Mouse (Mus musculus): Measurements from ENCODE around the gene Spns1. TPM values are rescaled to one million over a fixed set of nuclear protein-coding genes. Genes with fewer than 3 reads are reported as not detected.
"Not testable (repeated sequence)": the region's sequence is repeated elsewhere in the genome, so short reads cannot be mapped to it uniquely, and the experiment has no call there.

Spns1 gene
- polyA plus RNA-seq, 1 experiment from 2014 or later, result 53.2 TPM

GRCm38 (mm10) chr7:126330693-126331092 lies 46.6 kb downstream of the Spns1 start:
- H3K4me3 ChIP-seq, result no peak overlapping the region
- H3K4me2 ChIP-seq, result no peak overlapping the region
- H3K9ac ChIP-seq, result no peak overlapping the region
- no peaks in the 10 kb centered on the region for H3K27me3 ChIP-seq
- H3K9me3 ChIP-seq, result no peaks in the 10 kb centered on the region
- no peak overlapping the region for H3K27ac ChIP-seq
- no peaks in the 10 kb centered on the region for H3K36me3 ChIP-seq
- WGBS, result 21% methylated on average over 2 of the region's 2 CpGs
- H3K4me1 ChIP-seq, result no peaks in the 10 kb centered on the region
- no peak for ATAC-seq (ENCODE audit: borderline replicate concordance, extremely low read depth, low FRiP score, low TSS enrichment)

GRCm38 (mm10) chr7:126329907-126330645 lies 47.2 kb downstream of the Spns1 start:
- H3K4me2 ChIP-seq, result no peak overlapping the region
- no peaks in the 10 kb centered on the region for H3K36me3 ChIP-seq
- no peak overlapping the region for H3K27ac ChIP-seq
- no peak overlapping the region for H3K4me3 ChIP-seq
- ATAC-seq (ENCODE audit: borderline replicate concordance, extremely low read depth, low FRiP score, low TSS enrichment), result no peak
- no peaks in the 10 kb centered on the region for H3K27me3 ChIP-seq
- no peak overlapping the region for H3K9ac ChIP-seq
- no peaks in the 10 kb centered on the region for H3K9me3 ChIP-seq
- no peaks in the 10 kb centered on the region for H3K4me1 ChIP-seq
- WGBS, result 76% methylated on average over 9 of the region's 9 CpGs

- not testable (repeated sequence) for ATAC-seq (ENCODE audit: borderline replicate concordance, extremely low read depth, low FRiP score, low TSS enrichment); H3K9ac ChIP-seq; H3K4me1 ChIP-seq; H3K27me3 ChIP-seq; H3K27ac ChIP-seq; H3K9me3 ChIP-seq; H3K4me3 ChIP-seq; H3K4me2 ChIP-seq; H3K36me3 ChIP-seq
- WGBS, result 87% methylated on average over 5 of the region's 6 CpGs
Observed at GRCm38 (mm10) chr7:126328848-126329247, 48.4 kb downstream of the Spns1 start.

GRCm38 (mm10) chr7:126325576-126326273 lies 51.5 kb downstream of the Spns1 start:
- not testable (repeated sequence) for H3K4me2 ChIP-seq; H3K27me3 ChIP-seq; H3K4me1 ChIP-seq; H3K4me3 ChIP-seq; H3K36me3 ChIP-seq; H3K9me3 ChIP-seq; H3K9ac ChIP-seq; ATAC-seq (ENCODE audit: borderline replicate concordance, extremely low read depth, low FRiP score, low TSS enrichment); H3K27ac ChIP-seq
- 18% methylated on average over 9 of the region's 9 CpGs for WGBS

- no peaks in the 10 kb centered on the region for H3K9me3 ChIP-seq
- no peak overlapping the region for H3K27ac ChIP-seq
- H3K4me1 ChIP-seq, result no peaks in the 10 kb centered on the region
- no peak for ATAC-seq (ENCODE audit: borderline replicate concordance, extremely low read depth, low FRiP score, low TSS enrichment)
- H3K27me3 ChIP-seq, result no peaks in the 10 kb centered on the region
- no peak overlapping the region for H3K9ac ChIP-seq
- no peaks in the 10 kb centered on the region for H3K36me3 ChIP-seq
- H3K4me2 ChIP-seq, result no peak overlapping the region
- H3K4me3 ChIP-seq, result no peak overlapping the region
- 13% methylated on average over 3 of the region's 3 CpGs for WGBS
Observed at GRCm38 (mm10) chr7:126324791-126325190, 52.5 kb downstream of the Spns1 start.

GRCm38 (mm10) chr7:126323729-126324128 lies 53.5 kb downstream of the Spns1 start:
- Histone ChIP-seq H3K4me1 (no peaks in the 10 kb centered on the region), H3K36me3 (no peaks in the 10 kb centered on the region), H3K9me3 (no peaks in the 10 kb centered on the region), H3K4me2 (no peak overlapping the region), H3K27ac (no peak overlapping the region), H3K4me3 (no peak overlapping the region), H3K9ac (no peak overlapping the region), H3K27me3 (no peaks in the 10 kb centered on the region)
- 8% methylated on average over 11 of the region's 11 CpGs for WGBS
- ATAC-seq (ENCODE audit: borderline replicate concordance, extremely low read depth, low FRiP score, low TSS enrichment), result no peak

Small RNA genes lying within 50 kb of the gene (microRNA-seq; reads per million reads assigned to microRNA genes)
- not detected for gene Mir7058

Other genes starting within 250 kb of the Spns1 start
- gene Xpo6, start 176.9 kb downstream of the Spns1 start, polyA plus RNA-seq (2015; fragmentation: Nextera tagmentation; extraction: Ambion mirVana), result 39.4 and 44.5 TPM in 2 replicates
- gene Sbk1, start 104.8 kb downstream of the Spns1 start, polyA plus RNA-seq (2015; fragmentation: Nextera tagmentation; extraction: Ambion mirVana), result 28.7 and 32.3 TPM in 2 replicates
- 2.4 and 9.0 TPM in 2 replicates for gene Lat, start 7.9 kb downstream of the Spns1 start, polyA plus RNA-seq (2015; fragmentation: Nextera tagmentation; extraction: Ambion mirVana)
- gene Nfatc2ip, start 19.3 kb upstream of the Spns1 start, polyA plus RNA-seq (2015; fragmentation: Nextera tagmentation; extraction: Ambion mirVana), result 3.1 and 3.3 TPM in 2 replicates
- gene Cd19, start 37.4 kb upstream of the Spns1 start, polyA plus RNA-seq (2015; fragmentation: Nextera tagmentation; extraction: Ambion mirVana), result not detected in 2 replicates
- 35.4 and 37.6 TPM in 2 replicates for gene Rabep2, start 51.3 kb upstream of the Spns1 start, polyA plus RNA-seq (2015; fragmentation: Nextera tagmentation; extraction: Ambion mirVana)
- gene Atp2a1, start 85.7 kb upstream of the Spns1 start, polyA plus RNA-seq (2015; fragmentation: Nextera tagmentation; extraction: Ambion mirVana), result 1.3 and 2.8 TPM in 2 replicates
- gene Sh2b1, start 98.0 kb upstream of the Spns1 start, polyA plus RNA-seq (2015; fragmentation: Nextera tagmentation; extraction: Ambion mirVana), result 45.6 and 46.8 TPM in 2 replicates
- 125 and 127 TPM in 2 replicates for gene Tufm, start 109.9 kb upstream of the Spns1 start, polyA plus RNA-seq (2015; fragmentation: Nextera tagmentation; extraction: Ambion mirVana)
- gene Atxn2l, start 126.0 kb upstream of the Spns1 start, polyA plus RNA-seq (2015; fragmentation: Nextera tagmentation; extraction: Ambion mirVana), result 47.7 and 54.1 TPM in 2 replicates
- 176 and 186 TPM in 2 replicates for gene Eif3c, start 189.0 kb upstream of the Spns1 start, polyA plus RNA-seq (2015; fragmentation: Nextera tagmentation; extraction: Ambion mirVana)
- gene Apobr, start 207.5 kb upstream of the Spns1 start, polyA plus RNA-seq (2015; fragmentation: Nextera tagmentation; extraction: Ambion mirVana), result 1.1 and 1.5 TPM in 2 replicates
- gene Cln3, start 208.4 kb upstream of the Spns1 start, polyA plus RNA-seq (2015; fragmentation: Nextera tagmentation; extraction: Ambion mirVana), result 27.7 and 27.9 TPM in 2 replicates
- gene Il27, start 217.5 kb upstream of the Spns1 start, polyA plus RNA-seq (2015; fragmentation: Nextera tagmentation; extraction: Ambion mirVana), result not detected in 2 replicates